Mouse (Mus musculus): ENCODE data around the gene Rwdd2a. TPM values are rescaled to one million over a fixed set of nuclear protein-coding genes. Genes with fewer than 3 reads are reported as not detected.
A peak's percentile ranks its signal among the peaks of the same experiment; 100 is the strongest.

Gene Rwdd2a
- polyA plus RNA-seq, 1 experiment from 2014 or later: 4.1 TPM

DNA sequence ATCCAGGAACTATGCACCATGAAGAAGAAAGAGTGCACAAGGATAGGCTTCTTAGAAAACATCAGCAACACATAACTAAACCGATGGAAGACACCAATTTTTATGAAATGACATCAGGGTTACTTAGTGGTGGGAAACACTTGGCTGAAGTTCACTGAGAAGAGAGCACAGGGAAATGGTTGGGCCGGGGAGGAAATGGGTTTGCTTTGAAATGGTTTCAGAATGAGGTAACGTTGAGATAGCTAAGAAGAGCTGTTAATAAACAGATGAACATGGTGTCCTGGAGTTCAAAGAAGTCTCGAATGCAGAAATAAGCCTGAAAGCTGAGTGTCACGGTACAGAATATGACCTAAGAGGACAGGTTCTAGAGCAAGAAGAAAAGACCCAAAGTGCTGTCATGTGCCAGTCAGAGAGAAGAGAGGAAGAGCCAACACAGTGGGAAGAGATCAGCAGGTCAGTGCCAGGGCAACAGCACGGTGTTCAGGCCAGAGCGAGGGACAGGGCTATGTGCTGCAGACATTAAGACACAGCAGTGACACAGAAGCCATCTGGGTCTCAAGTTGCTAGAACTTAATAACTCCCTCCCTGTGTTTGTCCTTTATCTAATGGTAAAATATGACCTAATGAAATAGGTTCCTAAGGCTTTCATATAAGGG lies 46.2 kb downstream of the Rwdd2a start:
- no peaks in the 10 kb centered on the region for H3K9me3 ChIP-seq (ENCODE audit: low read depth, low read length)
- ATAC-seq (ENCODE audit: insufficient read depth): peak; percentile 58; the same call in 1 of the 2 replicates
- no peak overlapping the region; the same call in 1 of the 2 replicates for H3K27ac ChIP-seq (ENCODE audit: low read depth)
- no peak for DNase-seq
- no peaks in the 10 kb centered on the region for H3K27me3 ChIP-seq (ENCODE audit: insufficient read depth, low read length)
- H3K9ac ChIP-seq: no peak overlapping the region
- no peak overlapping the region for H3K4me3 ChIP-seq (ENCODE audit: low read depth, low read length)
- no peak overlapping the region for H3K4me2 ChIP-seq
- 46% methylated on average over 7 of the region's 7 CpGs for WGBS
- H3K36me3 ChIP-seq (ENCODE audit: insufficient read depth): no peaks in the 10 kb centered on the region
- H3K4me1 ChIP-seq (ENCODE audit: insufficient read depth): no peaks in the 10 kb centered on the region
- no peak for TF ChIP-seq CTCF (IDR thresholded peaks at IDR 0.05; ENCODE audit: low read depth)

GRCm38 (mm10) chr9:86619341-86620139 lies 47.7 kb downstream of the Rwdd2a start:
- H3K36me3 ChIP-seq (ENCODE audit: insufficient read depth): no peaks in the 10 kb centered on the region
- no peaks in the 10 kb centered on the region for H3K9me3 ChIP-seq (ENCODE audit: low read depth, low read length)
- H3K27ac ChIP-seq (ENCODE audit: low read depth): no peak overlapping the region
- H3K4me3 ChIP-seq (ENCODE audit: low read depth, low read length): no peak overlapping the region
- ATAC-seq (ENCODE audit: insufficient read depth) (no peak), DNase-seq (no peak)
- H3K4me1 ChIP-seq (ENCODE audit: insufficient read depth): no peaks in the 10 kb centered on the region
- WGBS: 76% methylated on average over 10 of the region's 10 CpGs
- no peak overlapping the region for H3K4me2 ChIP-seq
- no peak for TF ChIP-seq CTCF (IDR thresholded peaks at IDR 0.05; ENCODE audit: low read depth)
- no peaks in the 10 kb centered on the region for H3K27me3 ChIP-seq (ENCODE audit: insufficient read depth, low read length)
- no peak overlapping the region for H3K9ac ChIP-seq

GRCm38 (mm10) chr9:86622062-86622461 lies 50.3 kb downstream of the Rwdd2a start:
- no peak for TF ChIP-seq CTCF (IDR thresholded peaks at IDR 0.05; ENCODE audit: low read depth)
- DNase-seq (no peak), ATAC-seq (ENCODE audit: insufficient read depth) (no peak)
- no peaks in the 10 kb centered on the region for H3K9me3 ChIP-seq (ENCODE audit: low read depth, low read length)
- H3K4me1 ChIP-seq (ENCODE audit: insufficient read depth): no peaks in the 10 kb centered on the region
- H3K27ac ChIP-seq (ENCODE audit: low read depth): no peak overlapping the region
- no peaks in the 10 kb centered on the region for H3K36me3 ChIP-seq (ENCODE audit: insufficient read depth)
- 72% methylated on average over 2 of the region's 2 CpGs for WGBS
- H3K9ac ChIP-seq: no peak overlapping the region
- no peaks in the 10 kb centered on the region for H3K27me3 ChIP-seq (ENCODE audit: insufficient read depth, low read length)
- no peak overlapping the region for H3K4me2 ChIP-seq
- no peak overlapping the region for H3K4me3 ChIP-seq (ENCODE audit: low read depth, low read length)

DNA sequence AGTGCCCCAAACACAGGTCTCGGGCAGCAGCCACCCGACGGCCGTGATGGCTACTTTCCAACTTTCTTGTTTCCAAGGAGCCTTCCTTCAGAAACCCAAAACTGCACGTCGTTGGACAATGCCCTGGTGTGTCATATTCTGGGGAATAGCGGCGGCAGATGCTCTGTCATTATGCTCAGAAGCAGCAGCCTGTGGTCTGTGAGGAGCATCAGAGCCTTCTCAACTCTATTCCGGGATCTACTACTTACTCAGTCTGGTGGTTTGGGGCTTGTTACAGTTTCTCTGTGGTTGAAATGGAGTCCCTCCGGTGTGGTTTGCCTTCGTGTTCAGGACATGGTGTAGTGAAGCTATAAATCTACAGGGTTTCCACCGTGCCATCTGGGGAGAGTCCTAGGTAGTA lies 52.2 kb downstream of the Rwdd2a start:
- H3K4me2 ChIP-seq: no peak overlapping the region
- H3K9ac ChIP-seq: no peak overlapping the region
- peak; percentile 50 for DNase-seq
- H3K9me3 ChIP-seq (ENCODE audit: low read depth, low read length): no peaks in the 10 kb centered on the region
- no peaks in the 10 kb centered on the region for H3K36me3 ChIP-seq (ENCODE audit: insufficient read depth)
- H3K4me1 ChIP-seq (ENCODE audit: insufficient read depth): no peaks in the 10 kb centered on the region
- no peak for ATAC-seq (ENCODE audit: insufficient read depth)
- no peak overlapping the region for H3K27ac ChIP-seq (ENCODE audit: low read depth)
- no peak overlapping the region for H3K4me3 ChIP-seq (ENCODE audit: low read depth, low read length)
- H3K27me3 ChIP-seq (ENCODE audit: insufficient read depth, low read length): no peaks in the 10 kb centered on the region
- no peak for TF ChIP-seq CTCF (IDR thresholded peaks at IDR 0.05; ENCODE audit: low read depth)
- WGBS: 69% methylated on average over 12 of the region's 12 CpGs

Other genes starting within 250 kb of the Rwdd2a start
- 6.1 and 7.2 TPM in 2 replicates for gene Ube2cbp, start 107.0 kb upstream of the Rwdd2a start, polyA plus RNA-seq (2014; fragmentation: Nextera tagmentation; extraction: Ambion mirVana)
- 15.5 and 19.3 TPM in 2 replicates for gene Dop1a, start 104.8 kb upstream of the Rwdd2a start, polyA plus RNA-seq (2014; fragmentation: Nextera tagmentation; extraction: Ambion mirVana)
- 35.1 and 37.7 TPM in 2 replicates for gene Pgm3, start 149 bp upstream of the Rwdd2a start, polyA plus RNA-seq (2014; fragmentation: Nextera tagmentation; extraction: Ambion mirVana)
- gene Me1, start 124.0 kb downstream of the Rwdd2a start, polyA plus RNA-seq (2014; fragmentation: Nextera tagmentation; extraction: Ambion mirVana): 27.4 and 28.8 TPM in 2 replicates
- gene Prss35, start 171.7 kb downstream of the Rwdd2a start, polyA plus RNA-seq (2014; fragmentation: Nextera tagmentation; extraction: Ambion mirVana): 42.5 and 46.1 TPM in 2 replicates

Measured in lung, embryonic 14.5 days (tissue).